Mouse (Mus musculus) gastrocnemius, postnatal 36 days (tissue): ENCODE results near the gene Slc1a1. TPM values are rescaled to one million over a fixed set of nuclear protein-coding genes. Genes with fewer than 3 reads are reported as not detected.

Experiments
- DNase-seq, 2 experiments: peaks; one replicate each; pipeline ENCODE4 v3.0.0; 2022
- intact Hi-C: fragments of 180-260 bp; cut with DNase I; formaldehyde crosslinking; loops from one replicate; pipeline ENCODE4 v1.15.1; 2025
- total RNA-seq, 2 experiments: library from RNA; stranded (reverse); gene quantifications; 2 replicates each; pipeline ENCODE4 v1.2.3; 2021

The Slc1a1 gene
- total RNA-seq, 2 experiments from 2014 or later, result 1.5 to 2.9 TPM

DNA sequence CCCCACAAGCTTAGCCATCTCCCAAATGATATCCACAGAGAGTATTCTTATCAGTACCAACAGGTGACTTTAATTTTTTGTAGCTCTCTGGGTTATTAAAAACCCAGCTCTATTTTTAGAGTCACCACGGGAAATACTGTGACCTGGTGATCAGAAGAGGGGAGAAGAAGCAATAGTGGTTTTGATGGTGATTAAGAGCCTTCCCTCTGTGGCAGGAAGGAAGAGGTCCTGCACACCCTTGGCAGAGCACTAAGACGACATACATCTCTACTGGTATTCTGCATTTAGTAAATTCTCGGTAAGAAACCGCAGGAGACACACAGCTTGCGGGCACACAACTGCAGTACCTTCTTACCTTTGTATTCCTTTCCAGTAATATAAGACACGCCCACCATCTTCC, 79.7 kb downstream of the Slc1a1 start:
- DNase-seq, result no peak
- intact Hi-C loops, result no loop called here

DNA sequence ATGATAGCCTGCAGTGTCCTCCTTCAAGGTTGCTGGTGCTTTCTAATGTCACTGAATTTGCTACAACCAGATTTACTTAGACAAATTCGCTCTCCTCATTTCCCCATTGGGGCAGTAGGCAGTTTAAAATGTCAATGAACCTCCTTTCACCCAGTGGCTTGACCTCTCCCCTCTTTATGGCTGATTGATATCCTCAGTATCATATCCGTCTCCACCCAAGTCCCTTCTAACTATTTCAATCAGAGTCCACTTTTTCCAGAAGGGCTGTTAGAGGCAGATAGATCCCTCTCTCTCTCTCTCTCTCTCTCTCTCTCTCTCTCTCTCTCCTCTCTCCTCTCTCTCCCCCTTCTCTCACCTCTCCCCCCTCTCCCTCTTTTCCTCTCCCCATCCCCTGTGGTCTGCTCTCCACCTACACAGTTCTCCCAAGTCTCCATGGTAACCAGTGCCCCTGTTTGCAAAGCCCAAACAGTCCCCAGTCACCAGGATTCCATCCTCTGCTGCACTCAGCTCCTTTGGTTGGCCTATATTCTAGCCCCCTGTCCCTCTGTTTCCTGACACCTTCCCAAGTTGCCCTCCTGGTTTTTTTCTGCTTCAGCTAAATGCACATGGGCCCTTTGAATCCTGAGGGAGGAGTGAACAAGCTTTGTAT, 80.9 kb downstream of the Slc1a1 start:
- no peak for DNase-seq
- intact Hi-C loops, result no loop called here

DNA sequence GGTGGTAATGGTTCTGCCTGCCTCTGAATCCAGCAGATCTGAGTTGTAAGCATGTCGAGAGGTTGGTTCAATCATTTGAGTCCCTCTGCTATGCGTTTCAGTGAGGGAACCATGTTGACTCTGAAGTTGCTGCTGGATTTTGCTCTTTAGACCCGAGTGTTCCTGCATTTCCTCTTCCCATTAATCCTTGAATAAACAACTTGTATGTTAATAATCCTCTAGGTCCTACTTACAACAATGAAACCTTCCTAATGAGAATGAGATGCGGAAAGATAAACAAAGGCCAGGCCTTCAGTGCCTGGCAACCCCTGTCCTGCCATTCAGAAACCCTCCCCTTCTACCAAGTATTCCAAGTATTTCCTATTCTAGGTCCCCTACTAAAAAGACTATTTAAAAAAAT, 81.6 kb downstream of the Slc1a1 start:
- intact Hi-C loops, result no loop called here
- no peak for DNase-seq

DNA sequence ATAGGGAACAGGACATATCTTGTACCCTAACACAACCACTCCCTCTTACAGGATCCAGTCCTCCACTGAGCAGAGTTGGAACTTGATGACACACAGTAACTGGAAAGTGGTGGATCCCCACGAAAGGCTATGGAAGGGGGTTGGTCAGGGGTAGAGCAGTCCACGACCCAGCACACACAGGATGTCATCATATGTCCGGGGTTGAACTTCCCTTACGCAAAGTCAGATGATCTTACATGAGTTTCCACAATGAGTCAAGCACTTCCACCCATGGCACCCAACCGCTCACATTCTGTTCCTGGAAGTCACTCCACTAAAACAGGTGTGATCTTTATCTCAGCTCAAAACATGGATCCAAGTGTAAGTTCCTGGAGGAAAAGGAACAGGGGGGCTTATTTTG, 83.0 kb downstream of the Slc1a1 start:
- no peak for DNase-seq
- intact Hi-C loops, result no loop called here

DNA sequence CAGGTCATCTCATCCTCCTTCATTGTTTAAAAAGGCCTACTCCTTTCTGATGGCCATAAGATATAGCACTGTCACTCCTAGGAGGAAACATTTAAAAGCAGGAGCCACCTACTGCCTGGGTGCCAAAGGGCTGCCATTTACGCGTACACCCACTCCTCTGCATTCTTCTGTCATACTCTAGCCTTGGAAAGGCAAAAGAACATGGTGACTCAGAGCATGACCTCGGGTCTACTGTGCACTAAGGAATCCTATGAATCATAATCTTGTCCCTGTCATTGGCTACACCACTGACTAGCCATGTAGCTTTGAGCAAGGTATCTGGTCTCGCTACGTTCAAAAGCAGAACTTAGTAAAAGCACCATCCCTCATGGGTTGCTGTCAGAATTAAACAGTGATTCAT, 91.5 kb downstream of the Slc1a1 start:
- intact Hi-C loops, result no loop called here
- no peak for DNase-seq

DNA sequence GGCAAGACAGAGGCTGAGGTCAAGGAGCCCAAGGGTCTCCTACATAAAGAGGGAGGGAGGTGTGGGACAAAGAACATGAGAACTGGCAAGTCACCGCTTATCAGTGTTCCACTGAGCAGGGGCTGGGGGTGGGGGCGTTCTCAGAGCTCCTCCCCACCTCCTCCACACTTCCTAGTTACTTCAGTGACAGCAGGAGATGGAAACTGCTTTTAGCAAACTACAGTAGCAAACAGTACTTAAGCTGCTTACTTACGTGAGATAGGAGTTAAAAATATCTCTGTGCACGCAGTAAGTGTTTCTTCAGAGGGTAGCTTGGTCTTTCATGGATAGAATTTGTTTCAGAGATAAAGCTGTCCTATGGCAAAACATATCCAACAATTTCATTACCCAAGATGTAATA, 92.5 kb downstream of the Slc1a1 start:
- no peak for DNase-seq
- intact Hi-C loops, result no loop called here

DNA sequence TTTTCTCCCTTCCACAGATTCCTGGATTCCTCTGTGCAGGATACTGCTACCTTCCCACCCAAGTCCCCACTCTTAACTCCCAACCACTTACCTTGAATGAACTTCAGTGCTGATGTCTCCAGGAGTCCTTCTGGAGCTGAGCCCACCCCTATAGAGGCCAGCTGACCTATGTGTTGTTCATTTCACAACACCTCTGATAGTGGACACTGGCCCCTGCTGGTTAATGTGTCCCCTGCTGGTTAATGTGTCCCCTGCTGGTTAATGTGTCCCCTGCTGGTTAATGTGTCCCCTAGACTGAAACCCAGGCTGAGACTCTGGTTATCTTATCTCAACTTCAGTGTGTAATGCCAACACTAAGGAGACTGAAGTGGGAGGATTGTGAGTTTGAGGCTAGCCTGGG, 94.2 kb downstream of the Slc1a1 start:
- intact Hi-C loops, result no loop called here

DNA sequence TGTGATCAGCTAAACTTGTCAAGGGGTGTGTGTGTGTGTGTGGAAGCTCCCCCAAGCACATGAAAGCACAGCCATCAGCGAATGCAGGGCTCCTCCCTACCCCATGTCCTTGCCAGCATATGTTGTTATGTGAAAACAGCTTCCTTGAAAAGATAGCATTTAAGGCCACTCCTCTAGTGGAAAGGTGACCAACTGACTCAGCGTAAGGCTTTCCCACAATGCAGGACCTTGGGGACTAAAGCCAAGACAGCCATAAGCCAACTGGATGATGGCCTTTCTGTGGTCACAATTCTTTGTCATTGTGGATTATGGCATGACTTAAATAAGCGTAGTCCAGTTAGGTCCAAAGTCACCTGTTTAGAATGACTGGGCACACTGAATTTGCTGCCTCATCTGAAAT, 100.0 kb downstream of the Slc1a1 start:
- DNase-seq, result no peak
- intact Hi-C loops, result no loop called here

More for the DNA sequence above, 94.2 kb downstream of the Slc1a1 start:
- no peak for DNase-seq

DNA sequence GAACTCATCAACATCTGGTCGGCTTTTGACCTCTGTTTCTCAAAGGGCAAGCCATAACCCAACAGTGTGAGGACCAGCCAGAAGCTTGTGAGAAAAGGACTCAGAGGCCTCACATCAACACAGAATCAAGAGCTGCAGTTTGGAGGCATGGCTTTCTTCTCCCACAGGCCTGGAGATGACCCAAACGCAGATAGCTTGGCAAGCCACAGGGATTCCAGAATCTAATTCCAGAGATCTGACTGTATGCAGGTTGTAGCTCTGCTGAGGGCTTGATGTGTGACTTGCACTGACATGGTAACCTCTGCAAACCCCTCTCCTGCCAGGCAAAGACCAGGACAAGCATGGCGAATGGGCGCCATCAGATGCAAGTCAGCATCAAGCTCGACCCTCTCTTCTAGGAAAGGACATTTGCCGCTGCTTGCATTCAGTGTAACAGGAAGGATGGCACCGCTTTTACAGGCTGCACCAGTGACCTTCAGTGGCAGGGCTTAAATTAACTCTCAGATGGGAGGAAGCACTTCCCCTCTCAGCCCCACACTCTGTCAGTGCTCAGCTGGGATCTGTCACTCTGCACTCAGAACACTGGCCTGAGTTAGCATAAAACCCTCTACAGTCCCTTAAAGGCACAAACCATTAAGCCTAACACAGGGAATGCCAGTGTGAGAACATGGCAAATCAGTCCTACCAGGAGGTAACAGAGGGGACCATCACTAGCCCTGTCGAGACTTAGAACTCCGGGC, 105.5 kb downstream of the Slc1a1 start:
- intact Hi-C loops, result no loop called here
- DNase-seq, result no peak

DNA sequence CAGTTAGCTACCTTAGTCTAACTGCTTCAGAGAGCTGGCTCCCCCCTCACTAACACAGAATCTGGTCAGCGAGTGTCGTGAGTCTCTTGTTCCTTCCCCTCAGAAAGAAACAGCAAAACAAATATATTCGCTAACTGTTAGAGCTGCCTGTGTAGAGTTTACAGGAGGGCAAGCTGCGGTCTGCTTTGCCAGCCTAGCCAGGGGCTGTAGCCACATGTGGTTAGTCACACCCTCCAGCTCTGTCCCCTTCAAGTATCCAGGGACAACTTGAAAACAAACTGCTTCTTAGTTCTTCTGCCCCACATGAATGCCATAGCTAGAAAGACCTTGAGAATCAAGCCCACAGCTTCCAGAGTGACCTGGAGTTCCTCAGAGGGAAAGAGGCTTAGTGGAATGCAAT, 106.4 kb downstream of the Slc1a1 start:
- intact Hi-C loops, result no loop called here
- no peak for DNase-seq

DNA sequence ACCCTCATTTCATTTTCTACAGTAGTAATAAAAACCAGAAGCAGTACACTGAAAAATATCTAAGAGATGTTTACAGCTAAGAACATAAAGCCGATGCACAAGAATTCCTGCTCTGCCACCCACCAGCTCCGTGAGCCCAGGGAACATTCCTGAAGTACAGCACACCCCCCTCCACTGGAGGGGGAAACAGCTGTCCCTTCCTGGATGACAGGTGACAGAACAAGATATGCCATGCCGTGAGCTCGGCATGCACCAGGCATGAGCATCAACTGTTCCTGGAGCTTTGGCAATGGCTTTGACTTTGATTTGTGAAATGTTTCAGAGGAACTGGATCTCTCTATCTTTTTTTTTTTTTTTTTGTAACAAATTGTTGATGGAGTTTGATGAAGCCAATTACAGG, 111.9 kb downstream of the Slc1a1 start:
- intact Hi-C loops, result no loop called here

DNA sequence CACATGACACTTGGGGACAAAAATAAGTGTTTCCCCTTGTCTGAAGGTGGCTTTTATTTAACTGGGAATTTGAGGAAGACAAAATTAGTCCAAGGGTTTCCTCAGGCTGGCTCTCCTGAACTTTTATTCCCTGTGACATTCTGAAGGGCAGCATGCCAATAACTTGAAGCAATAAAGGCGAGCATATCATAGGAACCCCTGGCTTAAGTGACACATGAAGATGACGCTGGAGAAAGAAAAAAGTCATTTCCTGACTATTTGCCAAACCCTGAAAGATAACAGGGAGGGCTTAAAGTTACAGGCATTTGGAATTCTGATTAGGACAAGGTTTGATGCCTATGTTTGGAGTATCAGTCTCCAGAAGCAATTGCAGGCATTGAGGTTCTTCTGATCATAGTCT, 112.5 kb downstream of the Slc1a1 start:
- intact Hi-C loops, result no loop called here
- no peak for DNase-seq

More for the DNA sequence above, 111.9 kb downstream of the Slc1a1 start:
- DNase-seq, result no peak

DNA sequence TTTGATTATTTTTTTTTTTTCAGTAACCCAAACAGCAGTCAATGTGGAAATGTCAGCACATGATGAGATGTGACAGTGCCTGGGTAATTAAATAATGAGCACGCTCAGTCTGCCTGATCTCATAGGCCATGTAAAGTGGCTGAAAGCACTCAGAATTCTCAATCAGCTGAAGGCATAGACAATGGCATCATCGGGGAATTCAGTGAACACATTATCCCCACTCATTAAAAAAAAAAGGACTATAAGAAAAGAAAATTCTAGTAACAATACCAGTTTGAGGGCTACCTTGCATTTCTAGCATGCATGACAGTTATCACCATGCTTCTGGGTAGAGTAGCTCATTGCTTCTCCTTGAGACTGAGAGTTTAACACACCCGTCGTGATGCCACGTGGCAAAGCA, 116.4 kb downstream of the Slc1a1 start:
- DNase-seq, result no peak
- intact Hi-C loops, result no loop called here

DNA sequence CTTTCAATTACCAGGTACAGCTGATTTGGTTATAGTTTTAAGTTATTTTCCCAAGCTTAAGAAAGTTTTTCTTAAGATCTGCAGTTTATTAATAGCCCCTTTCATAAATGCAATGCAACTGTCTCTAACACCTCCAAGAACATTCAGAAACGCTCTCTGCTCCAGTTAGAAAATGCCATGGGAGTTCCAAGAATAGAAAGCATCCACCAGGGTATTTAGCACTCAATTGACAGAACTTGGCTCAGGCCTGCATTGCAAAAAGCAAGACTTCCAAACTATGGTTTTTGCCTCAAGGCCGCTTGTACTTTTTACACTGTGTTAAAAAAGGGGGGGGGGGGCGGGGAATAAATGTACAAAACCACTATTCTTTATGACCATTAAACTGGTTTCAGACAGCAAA, 128.3 kb downstream of the Slc1a1 start:
- intact Hi-C loops, result no loop called here
- DNase-seq, result no peak

DNA sequence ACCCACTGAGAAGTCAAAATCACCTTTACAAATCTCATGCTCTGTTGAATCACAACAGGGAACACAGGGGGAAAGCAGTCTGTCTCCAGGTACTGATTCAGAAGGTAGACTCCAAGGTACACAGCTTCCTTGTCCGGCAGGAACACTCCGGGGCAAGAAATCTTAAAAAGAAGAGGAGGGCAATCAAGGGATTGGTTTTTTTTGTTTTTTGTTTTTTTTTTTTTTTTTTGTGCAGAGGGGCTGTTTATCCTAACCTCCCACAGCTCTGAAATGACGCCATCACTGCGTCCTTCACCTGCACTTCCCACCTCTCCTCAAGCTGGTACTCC, 128.6 kb downstream of the Slc1a1 start:
- intact Hi-C loops, result no loop called here

More for the DNA sequence above, 128.6 kb downstream of the Slc1a1 start:
- no peak for DNase-seq

Other genes starting within 250 kb of the Slc1a1 start
- 1 to 10 TPM in 1 of 2 experiments, under 1 TPM in 1; 0.62 to 1.1 TPM for gene Glis3, start 155.0 kb upstream of the Slc1a1 start, total RNA-seq
- gene Plpp6, start 128.9 kb downstream of the Slc1a1 start, total RNA-seq, result 1 to 10 TPM; 1.6 to 1.9 TPM
- gene 4430402I18Rik, start 132.8 kb downstream of the Slc1a1 start, total RNA-seq, result under 1 TPM; 0.54 to 0.87 TPM
- 10 to 100 TPM; 40.5 to 40.6 TPM for gene Cdc37l1, start 155.3 kb downstream of the Slc1a1 start, total RNA-seq
- 10 to 100 TPM; 47.4 to 49.0 TPM for gene Ak3, start 212.9 kb downstream of the Slc1a1 start, total RNA-seq